Mouse (Mus musculus) layer of hippocampus, adult 18-20 months (tissue): ENCODE measurements at regions not wholly inside any gene's neighbourhood (a gene's known extent, or its start where the extent isn't known, plus 50 kb on each side); places are given as distances from the start of the nearest gene placed in this dataset.

Source experiments
- DNase-seq, 2 experiments: peaks; one replicate each; pipeline ENCODE4 v3.0.0; 2022; ENCODE audit warnings: low spot score in 2 of 2

- peak in 1 of 2 experiments; percentile 24 for DNase-seq
These were observed 329.0 kb downstream of the Pik3r1 start for GRCm38 (mm10) chr13:101439041-101439440.

- DNase-seq, result no peak
These were observed 334.9 kb downstream of the Pik3r1 start for GRCm38 (mm10) chr13:101433162-101433561.

- no peak for DNase-seq
These were observed 340.4 kb downstream of the Pik3r1 start for GRCm38 (mm10) chr13:101427426-101428221.

- no peak for DNase-seq
These were observed 341.6 kb downstream of the Pik3r1 start for GRCm38 (mm10) chr13:101426461-101426860.

GRCm38 (mm10) chr13:101422082-101422481 lies 345.9 kb downstream of the Pik3r1 start:
- peak in 1 of 2 experiments; percentile 39 for DNase-seq

GRCm38 (mm10) chr13:101419457-101420025 lies 348.5 kb downstream of the Pik3r1 start:
- DNase-seq, result no peak

GRCm38 (mm10) chr13:101418272-101418671 lies 349.7 kb downstream of the Pik3r1 start:
- DNase-seq, result no peak

GRCm38 (mm10) chr13:101408885-101409284 lies 359.1 kb downstream of the Pik3r1 start:
- no peak for DNase-seq

GRCm38 (mm10) chr13:101407633-101408032 lies 360.4 kb downstream of the Pik3r1 start:
- peak; percentile 11 to 30 for DNase-seq

- peak in 1 of 2 experiments; percentile 30 for DNase-seq
These were observed 394.3 kb downstream of the Pik3r1 start for GRCm38 (mm10) chr13:101373581-101374189.

- no peak for DNase-seq
These were observed 396.1 kb downstream of the Pik3r1 start for GRCm38 (mm10) chr13:101371906-101372305.

- no peak for DNase-seq
These were observed 399.8 kb downstream of the Pik3r1 start for GRCm38 (mm10) chr13:101368170-101368569.

- peak; percentile 40 to 67 for DNase-seq
These were observed 412.7 kb downstream of the Pik3r1 start for GRCm38 (mm10) chr13:101355363-101355762.

- no peak for DNase-seq
These were observed 416.9 kb downstream of the Pik3r1 start for GRCm38 (mm10) chr13:101351123-101351522.

- DNase-seq, result no peak
These were observed 418.7 kb downstream of the Pik3r1 start for GRCm38 (mm10) chr13:101349354-101349753.

- no peak for DNase-seq
These were observed 429.6 kb downstream of the Pik3r1 start for GRCm38 (mm10) chr13:101338280-101338872.

- DNase-seq, result peak in 1 of 2 experiments; percentile 36
These were observed 449.4 kb downstream of the Pik3r1 start for GRCm38 (mm10) chr13:101318621-101319020.

GRCm38 (mm10) chr13:101316336-101316735 lies 451.7 kb downstream of the Pik3r1 start:
- no peak for DNase-seq

GRCm38 (mm10) chr13:101314040-101314439 lies 454.0 kb downstream of the Pik3r1 start:
- DNase-seq, result no peak

- DNase-seq, result no peak
These were observed 456.2 kb downstream of the Pik3r1 start for GRCm38 (mm10) chr13:101311634-101312314.

- no peak for DNase-seq
These were observed 459.3 kb downstream of the Pik3r1 start for GRCm38 (mm10) chr13:101308724-101309123.
